12 mouse cellular contexts compared by ENCODE assay signal in the genomic region with DNA sequence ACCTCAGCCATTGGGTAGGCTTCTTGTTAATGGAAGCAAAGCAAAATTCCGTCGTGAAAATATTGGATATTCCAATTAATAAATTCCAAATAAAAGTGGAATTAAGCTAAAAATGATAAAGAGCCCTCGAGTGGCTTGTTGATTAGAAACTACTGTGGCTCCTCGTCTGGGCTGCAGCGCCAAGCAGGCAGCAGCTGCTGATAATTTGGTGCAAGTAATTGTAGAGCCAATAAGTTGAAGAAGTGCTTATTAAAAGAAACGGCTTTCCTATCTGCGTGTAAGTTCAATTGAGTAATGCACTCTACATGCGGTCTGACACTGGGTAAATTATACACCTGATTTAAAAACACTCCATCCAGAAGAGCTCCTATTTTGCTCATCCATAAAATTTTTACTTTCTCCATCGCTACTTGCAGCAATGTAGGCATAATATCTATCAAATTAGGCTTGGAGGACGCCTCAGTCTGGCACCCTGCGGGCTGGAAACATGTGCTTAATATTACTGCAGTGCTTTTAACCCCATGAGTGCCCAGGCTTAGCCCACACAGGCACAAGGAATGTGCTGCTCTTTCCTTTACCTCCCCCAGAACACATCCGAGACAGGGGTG.
DNase-seq lines count a peak whose midpoint lies in the region; ATAC-seq and TF ChIP-seq lines count a peak whose summit lies in the region.
"Had no signal": no experiment of that assay in that cellular context is flagged by ENCODE, and none has a peak within 500 bp of the region (broad histone marks: within the 10 kb centered on the region; RNA-seq: fewer than 3 reads in every experiment).

No protein-coding gene starts in this region.

- H3K27me3 ChIP-seq in midbrain, embryonic 15.5 days (replicated peaks), result no peaks in the 10 kb centered on the region
- H3K27me3 ChIP-seq: heart, embryonic 15.5 days had no signal

- peaks cover 6% of the 10 kb centered on the region; the same call in 1 of the 2 replicates for H3K4me1 ChIP-seq in midbrain, embryonic 15.5 days
- H3K4me1 ChIP-seq: heart, embryonic 15.5 days had no signal

- ATAC-seq in midbrain, embryonic 15.5 days (replicated peaks), result peak; percentile 58; the same call in 1 of the 2 replicates

- intact Hi-C loops in heart, postnatal 36 days (cut with DNase I), result no loop called here

- no peak for TF ChIP-seq CTCF in brain, embryonic 14.5 days (IDR thresholded peaks at IDR 0.05; ENCODE audit: borderline replicate concordance, extremely low read depth, insufficient read depth, insufficient read length)

- WGBS in midbrain, embryonic 15.5 days, result 48% methylated on average over 12 of the region's 12 CpGs

- peak overlapping the region; percentile 6 for H3K4me2 ChIP-seq in midbrain, embryonic 15.5 days
- H3K4me2 ChIP-seq: heart, embryonic 15.5 days had no signal

- H3K9me3 ChIP-seq in midbrain, embryonic 15.5 days, result no peaks in the 10 kb centered on the region
- H3K9me3 ChIP-seq: heart, embryonic 15.5 days had no signal

- no peaks in the 10 kb centered on the region for H3K36me3 ChIP-seq in midbrain, embryonic 15.5 days (replicated peaks)
- H3K36me3 ChIP-seq: heart, embryonic 15.5 days had no signal

- no peak for TF ChIP-seq POLR2A in brain, embryonic 14.5 days (IDR thresholded peaks at IDR 0.05; ENCODE audit: borderline replicate concordance, extremely low read depth, insufficient read depth, insufficient read length, poor library complexity, severe bottlenecking)

- H3K27ac ChIP-seq in midbrain, embryonic 15.5 days, result no peak overlapping the region
- H3K27ac ChIP-seq: heart, embryonic 15.5 days had no signal

- H3K9ac ChIP-seq in midbrain, embryonic 15.5 days, result no peak overlapping the region
- H3K9ac ChIP-seq: heart, embryonic 15.5 days had no signal

- no peak overlapping the region for H3K4me3 ChIP-seq in midbrain, embryonic 15.5 days
- H3K4me3 ChIP-seq: heart, embryonic 15.5 days; myocyte had no signal

- peak; percentile 5 to 9 for DNase-seq in cerebellum, postnatal 14 days
- DNase-seq in cerebellum, postnatal 4 days (ENCODE audit: low spot score in 2 of 2), result no peak
- peak; percentile 72 for DNase-seq in brain, embryonic 14.5 days (ENCODE audit: low read depth)
- DNase-seq in forelimb bud, embryonic 11.5 days (ENCODE audit: low read depth, low spot score), result peak; percentile 42
- DNase-seq in right cerebral cortex, postnatal 4 days, result no peak
- DNase-seq in testis, postnatal 10 days (ENCODE audit: low spot score), result no peak
- DNase-seq in heart, postnatal 36 days, result no peak
- DNase-seq: adrenal gland, adult 2 months; lung, postnatal 4 days had no signal

Comparison
In these comparisons a context has a peak if more than half of its experiments do, and no peak if none do; other contexts are left out.
1. DNase-seq: peak in cerebellum, postnatal 14 days (2 of 2), brain, embryonic 14.5 days (single experiment) and forelimb bud, embryonic 11.5 days (single experiment); none in cerebellum, postnatal 4 days (0 of 2), right cerebral cortex, postnatal 4 days (single experiment), testis, postnatal 10 days (single experiment) and heart, postnatal 36 days (0 of 2).